Mouse (Mus musculus) kidney, adult 2 months (tissue): ENCODE measurements at regions not wholly inside any gene's neighbourhood (a gene's known extent, or its start where the extent isn't known, plus 50 kb on each side); places are given as distances from the start of the nearest gene placed in this dataset.
"Not testable (repeated sequence)": the region's sequence is repeated elsewhere in the genome, so short reads cannot be mapped to it uniquely, and the experiment has no call there.

Source experiments
- DNase-seq: peaks from one replicate; pipeline ENCODE4 v3.0.0; 2021
- H3K27ac ChIP-seq: fragments of 200-500 bp; 2 replicates; pipeline ENCODE4 v1.5.1; 2012; ENCODE audit warnings: low read depth, low read length, control low read depth, inconsistent platforms; ENCODE audit not compliant: insufficient read depth
- H3K27me3 ChIP-seq: fragments of 200-500 bp; replicated peaks from 2 replicates; pipeline ENCODE4 v1.6.1; 2012; ENCODE audit warnings: mild to moderate bottlenecking, moderate library complexity, low read length, inconsistent platforms; ENCODE audit not compliant: control insufficient read depth, insufficient read depth
- H3K36me3 ChIP-seq: fragments of 200-500 bp; 2 replicates; pipeline ENCODE4 v1.6.1; 2012; ENCODE audit warnings: mild to moderate bottlenecking, moderate library complexity, low read length, inconsistent platforms; ENCODE audit not compliant: control insufficient read depth, insufficient read depth
- H3K4me1 ChIP-seq: fragments of 200-500 bp; 2 replicates; pipeline ENCODE4 v1.6.1; 2011; ENCODE audit warnings: low read length; ENCODE audit not compliant: control insufficient read depth, insufficient read depth
- H3K4me3 ChIP-seq: fragments of 200-500 bp; 2 replicates; pipeline ENCODE4 v1.5.1; 2011; ENCODE audit warnings: mild to moderate bottlenecking, low read depth, low read length, control low read depth; ENCODE audit not compliant: insufficient read depth
- CTCF ChIP-seq: fragments of 200-500 bp; conservative IDR thresholded peaks from 2 replicates; pipeline ENCODE4 v1.5.1; 2011; ENCODE audit warnings: low read depth, mild to moderate bottlenecking, control low read depth, low read length, moderate library complexity, mixed read lengths; ENCODE audit not compliant: insufficient read depth, insufficient read length
- POLR2A ChIP-seq: fragments of 200-500 bp; IDR thresholded peaks from one replicate; pipeline ENCODE4 v1.6.1; 2011; ENCODE audit warnings: low read depth, low read length, control low read depth
- WGBS: fragments of 180-500 bp; shearing (Covaris S2); methylation state at CpG from one replicate; pipeline ENCODE4 v1.1.7; 2018; 5-methylcytosine and 5-hydroxymethylcytosine counted together

DNA sequence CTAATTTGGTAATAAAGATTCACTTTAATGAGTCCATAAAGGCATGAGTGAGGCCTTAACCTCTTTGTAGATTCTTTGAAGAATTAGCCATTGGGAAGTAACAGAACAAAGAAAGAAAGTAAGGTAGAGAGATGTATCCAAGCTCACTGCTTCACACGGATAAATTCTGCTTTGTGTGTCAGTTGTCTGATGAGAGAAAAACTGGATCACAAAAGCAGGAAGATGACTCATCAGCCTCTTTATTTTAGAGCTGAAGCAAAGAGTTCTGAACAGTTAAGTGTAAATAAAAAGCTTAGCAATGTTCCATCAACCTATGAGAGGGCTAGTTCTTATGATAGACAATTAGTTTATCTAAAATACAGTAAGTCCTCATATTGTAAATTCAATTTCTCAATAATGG is 269.7 kb upstream of the Oprm1 start:
- Histone ChIP-seq H3K36me3 (no peaks in the 10 kb centered on the region), H3K4me1 (no peaks in the 10 kb centered on the region), H3K27me3 (no peaks in the 10 kb centered on the region), H3K4me3 (no peak overlapping the region), H3K27ac (no peak overlapping the region)
- TF ChIP-seq CTCF: no peak
- no peak for TF ChIP-seq POLR2A
- WGBS: 38% methylated on average over 1 of the region's 1 CpGs
- no peak for DNase-seq

DNA sequence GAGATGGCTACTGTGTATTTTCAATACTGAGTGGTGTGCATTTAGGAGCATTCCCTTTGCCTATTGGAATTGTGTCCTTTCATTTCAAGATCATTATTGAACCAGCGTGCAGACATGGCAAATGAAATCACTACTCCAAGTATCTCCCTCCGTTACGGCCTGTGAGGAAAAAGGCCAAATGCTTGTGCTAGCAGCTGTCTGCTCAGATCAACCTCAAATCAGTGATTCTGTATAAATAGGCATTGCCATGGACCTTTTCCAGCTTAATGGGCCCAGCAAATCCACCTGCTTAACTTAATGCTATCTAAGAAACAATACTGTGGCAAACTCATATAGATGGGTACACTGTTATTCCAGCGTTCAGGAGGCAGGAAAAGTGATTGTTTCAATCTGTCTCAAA is 265.6 kb upstream of the Oprm1 start:
- Histone ChIP-seq H3K4me3 (no peak overlapping the region), H3K4me1 (no peaks in the 10 kb centered on the region), H3K36me3 (no peaks in the 10 kb centered on the region), H3K27me3 (no peaks in the 10 kb centered on the region), H3K27ac (no peak overlapping the region)
- DNase-seq: no peak
- 90% methylated on average over 4 of the region's 4 CpGs for WGBS
- no peak for TF ChIP-seq CTCF
- no peak for TF ChIP-seq POLR2A

DNA sequence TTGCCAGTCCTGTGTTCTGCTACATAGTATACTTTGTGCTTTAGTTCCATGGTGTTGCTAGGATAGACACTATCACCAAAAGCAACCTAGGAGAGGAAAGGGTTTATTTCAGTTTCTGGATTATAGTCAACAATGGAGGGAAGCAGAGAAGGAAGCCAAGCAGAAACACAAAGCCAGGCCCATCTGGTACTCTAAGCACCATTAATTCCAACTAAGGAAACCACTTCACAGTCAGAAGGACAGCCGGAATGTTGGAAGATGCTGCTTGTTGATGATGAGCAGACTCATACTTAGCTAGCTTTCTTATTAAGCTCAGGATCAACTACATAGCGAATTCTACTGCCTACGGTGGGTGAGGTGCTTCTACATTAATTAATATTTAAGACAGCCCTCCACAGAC is 263.2 kb upstream of the Oprm1 start:
- TF ChIP-seq POLR2A (no peak), CTCF (no peak)
- Histone ChIP-seq H3K4me1 (no peaks in the 10 kb centered on the region), H3K27me3 (no peaks in the 10 kb centered on the region), H3K27ac (no peak overlapping the region), H3K36me3 (no peaks in the 10 kb centered on the region), H3K4me3 (no peak overlapping the region)
- DNase-seq: no peak
- 56% methylated on average over 3 of the region's 3 CpGs for WGBS

DNA sequence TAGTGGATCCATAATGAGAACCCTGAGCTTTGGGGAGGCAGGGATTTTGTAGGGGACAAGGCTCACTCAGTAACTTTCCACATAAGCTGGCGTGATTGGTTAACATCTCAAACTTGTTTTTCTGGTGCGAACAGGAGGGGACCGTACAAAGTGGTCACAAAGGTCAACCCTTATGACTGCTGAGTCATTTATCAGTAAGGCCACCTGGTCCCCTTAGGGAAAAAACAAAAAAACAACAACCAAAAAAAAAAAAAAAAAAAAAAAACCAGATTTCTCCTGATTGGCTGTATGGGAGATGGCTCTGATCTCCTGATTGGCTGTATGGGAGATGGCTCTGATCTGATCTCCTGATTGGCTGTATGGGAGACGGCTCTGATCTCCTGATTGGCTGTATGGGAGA is 244.0 kb upstream of the Oprm1 start:
- no peaks in the 10 kb centered on the region for H3K4me1 ChIP-seq
- H3K36me3 ChIP-seq: no peaks in the 10 kb centered on the region
- TF ChIP-seq CTCF (no peak), POLR2A (no peak)
- no peak for DNase-seq
- WGBS: 84% methylated on average over 4 of the region's 4 CpGs
- H3K4me3 ChIP-seq: no peak overlapping the region
- H3K27ac ChIP-seq: no peak overlapping the region
- no peaks in the 10 kb centered on the region for H3K27me3 ChIP-seq

DNA sequence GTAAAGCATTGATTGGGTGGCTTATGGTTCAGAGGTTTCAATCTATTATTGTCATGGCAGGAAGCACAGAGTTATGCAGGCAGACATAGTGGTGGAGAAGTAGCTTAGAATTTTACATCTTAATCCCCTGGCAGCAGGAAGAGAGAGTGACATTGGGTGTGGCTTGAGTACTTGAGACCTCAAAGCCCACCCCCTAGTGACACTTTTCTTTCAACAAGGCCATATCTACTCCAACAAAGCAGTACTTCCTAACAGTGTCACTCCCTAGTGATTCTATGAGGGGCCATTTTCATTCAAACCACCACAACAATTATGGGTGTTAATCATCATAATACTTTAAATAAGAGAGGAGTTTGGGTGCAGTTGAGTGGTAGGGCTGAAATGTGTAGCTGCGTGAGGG is 195.8 kb upstream of the Oprm1 start:
- Histone ChIP-seq H3K36me3 (no peaks in the 10 kb centered on the region), H3K27ac (no peak overlapping the region), H3K27me3 (no peaks in the 10 kb centered on the region), H3K4me3 (no peak overlapping the region), H3K4me1 (no peaks in the 10 kb centered on the region)
- TF ChIP-seq POLR2A: no peak
- TF ChIP-seq CTCF: no peak
- WGBS: 94% methylated on average over 1 of the region's 1 CpGs
- DNase-seq: no peak

DNA sequence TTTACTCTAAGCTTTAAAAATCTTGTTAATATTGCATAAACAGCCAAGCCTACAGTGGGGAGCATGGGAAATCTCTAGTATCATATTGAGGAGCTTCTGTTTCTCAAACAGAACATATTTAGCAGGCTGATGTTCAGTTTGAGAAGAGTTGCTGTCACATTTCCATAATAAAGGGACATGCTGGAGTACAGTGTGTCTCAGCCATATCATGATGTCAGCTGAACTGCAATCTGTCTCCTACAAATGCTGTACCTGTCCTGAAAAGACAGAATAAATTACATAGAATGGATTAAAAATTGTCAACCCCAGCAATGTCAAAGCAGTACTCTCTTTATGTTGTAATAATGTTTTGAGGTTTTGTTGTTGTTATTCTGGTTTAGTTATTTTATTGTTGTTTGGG is 179.7 kb upstream of the Oprm1 start:
- Histone ChIP-seq H3K27ac (no peak overlapping the region), H3K4me1 (no peaks in the 10 kb centered on the region), H3K36me3 (no peaks in the 10 kb centered on the region), H3K27me3 (no peaks in the 10 kb centered on the region), H3K4me3 (no peak overlapping the region)
- DNase-seq: no peak
- no peak for TF ChIP-seq CTCF
- no peak for TF ChIP-seq POLR2A

DNA sequence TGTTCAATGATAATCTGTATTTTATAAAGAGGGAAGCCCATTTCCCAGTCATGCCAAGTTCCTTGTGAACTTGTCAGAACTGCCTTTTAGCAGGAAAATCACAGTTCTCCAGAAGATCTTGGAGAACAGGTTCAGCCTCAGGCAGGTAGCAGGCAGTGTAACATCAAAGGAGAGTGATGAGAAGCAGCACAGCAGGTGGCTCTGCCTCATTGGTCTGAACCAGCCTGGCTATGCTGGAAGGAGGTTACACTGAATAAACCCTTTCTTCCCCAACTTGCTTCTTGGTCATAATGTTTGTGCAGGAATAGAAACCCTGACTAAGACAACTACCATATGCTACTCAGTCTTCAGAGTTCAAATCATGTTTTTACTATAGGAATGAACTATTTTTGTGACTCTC is 172.5 kb upstream of the Oprm1 start:
- not testable (repeated sequence) for H3K27ac ChIP-seq, H3K4me3 ChIP-seq, H3K4me1 ChIP-seq, H3K36me3 ChIP-seq, H3K27me3 ChIP-seq, DNase-seq

DNA sequence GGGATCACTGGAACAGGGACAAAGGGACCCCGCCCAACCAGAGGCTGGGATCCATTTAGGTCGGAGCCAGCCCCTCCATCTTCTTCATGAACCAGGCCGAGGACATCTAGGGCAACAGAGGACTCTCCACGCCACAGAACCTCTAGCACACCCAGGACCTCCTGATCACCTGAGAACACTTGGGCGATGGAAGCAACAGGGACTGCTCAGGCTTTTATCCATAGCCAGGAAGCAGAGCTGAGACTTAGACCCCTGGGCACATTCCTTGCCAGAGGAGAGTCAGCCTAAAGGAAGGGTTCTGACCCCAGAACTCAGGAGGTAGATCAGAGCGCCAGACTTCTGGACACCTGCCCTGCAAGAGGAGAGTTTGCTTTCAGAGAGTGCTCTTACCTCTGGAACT is 168.1 kb upstream of the Oprm1 start:
- Histone ChIP-seq H3K4me1 (no peaks in the 10 kb centered on the region), H3K27me3 (no peaks in the 10 kb centered on the region), H3K36me3 (no peaks in the 10 kb centered on the region), H3K4me3 (no peak overlapping the region), H3K27ac (no peak overlapping the region)
- DNase-seq: no peak
- TF ChIP-seq CTCF: no peak
- TF ChIP-seq POLR2A: no peak
- 83% methylated on average over 6 of the region's 6 CpGs for WGBS
